Mouse (Mus musculus): ENCODE data around the gene Mpzl2. TPM values are rescaled to one million over a fixed set of nuclear protein-coding genes. Genes with fewer than 3 reads are reported as not detected.

Gene Mpzl2
- 1.1 and 5.5 TPM in 2 replicates for polyA plus RNA-seq (2016; fragmentation: Nextera tagmentation; extraction: Ambion mirVana)

DNA sequence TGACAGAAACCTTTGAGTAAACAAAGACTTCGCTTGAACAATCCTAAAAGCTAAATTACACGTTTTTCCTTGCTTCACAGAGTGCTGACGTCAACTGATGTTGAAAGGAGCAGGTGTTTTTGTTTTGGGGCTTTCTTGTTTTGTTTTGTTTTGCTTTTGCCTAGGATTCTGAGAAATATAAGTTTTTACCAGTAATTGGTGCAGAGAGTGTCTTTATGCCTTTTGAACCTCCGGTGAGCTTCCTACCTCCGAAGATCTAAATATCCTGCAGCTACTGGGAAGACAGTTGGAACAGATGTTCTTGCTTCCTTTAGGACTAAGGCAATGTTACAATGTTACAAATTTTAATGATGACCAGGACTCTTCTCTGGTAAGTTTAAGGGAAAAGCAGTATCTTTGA lies at the start of gene Mpzl2:
Gene Mpzl2, plus strand, starts transcription at position 301 of the 400 bp plus-strand sequence.
- Histone ChIP-seq H3K4me1 (peaks cover 21% of the 10 kb centered on the region), H3K36me3 (no peaks in the 10 kb centered on the region), H3K27me3 (ENCODE audit: insufficient read depth, poor library complexity, severe bottlenecking) (peaks cover 67% of the 10 kb centered on the region), H3K9me3 (no peaks in the 10 kb centered on the region), H3K27ac (no peak within 1 kb of the TSS), H3K4me3 (0 out of 2 replicates have a peak within 1 kb of the TSS, but pooled peaks have one; percentile 3)
- WGBS: 64% methylated on average over 5 of the region's 5 CpGs
- no peak for DNase-seq (ENCODE audit: low spot score)

DNA sequence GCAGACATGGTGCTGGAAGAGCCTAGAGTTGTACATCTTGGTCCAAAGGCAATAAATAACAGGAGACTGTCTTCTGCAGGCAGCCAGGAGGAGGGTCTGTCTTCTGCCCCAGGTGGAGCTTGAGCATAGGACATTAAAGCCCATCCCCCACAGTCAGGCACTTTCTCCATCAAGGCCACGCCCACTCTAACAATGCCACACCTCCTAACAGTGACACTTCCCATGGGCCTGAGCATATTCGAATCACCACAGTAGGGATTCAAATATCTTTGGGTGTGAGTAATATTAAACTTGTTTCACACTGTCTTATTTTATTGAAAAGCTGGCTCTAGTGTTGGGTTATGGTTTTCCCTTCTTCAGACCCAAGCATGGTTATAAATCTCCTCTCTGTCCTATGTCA lies 47.8 kb upstream of the Mpzl2 start:
- peak; percentile 58 for DNase-seq (ENCODE audit: low spot score)
- H3K4me1 ChIP-seq: peaks cover 1% of the 10 kb centered on the region; the same call in 1 of the 2 replicates
- 84% methylated on average over 2 of the region's 2 CpGs for WGBS

DNA sequence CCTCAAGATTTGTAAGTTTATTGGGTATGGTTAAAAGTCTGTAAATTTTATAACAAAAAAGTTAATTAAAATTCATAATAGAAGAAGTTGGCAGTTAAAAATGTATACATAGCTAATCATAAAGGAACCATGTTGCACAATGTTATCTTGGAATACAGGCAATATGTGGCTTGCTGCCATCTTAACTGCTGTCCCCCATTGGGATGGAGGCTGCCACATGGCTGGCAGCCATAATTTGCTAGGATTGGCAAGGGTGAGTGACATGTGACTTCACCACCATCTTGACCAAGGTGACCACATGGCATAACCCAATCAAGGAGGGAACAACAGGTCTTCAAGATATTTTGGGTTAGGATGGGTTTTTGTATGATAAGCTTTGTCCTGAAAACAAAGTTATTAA lies 47.3 kb upstream of the Mpzl2 start:
- peak; percentile 13 for DNase-seq (ENCODE audit: low spot score)
- Histone ChIP-seq H3K27ac (no peak overlapping the region), H3K4me3 (no peak overlapping the region), H3K27me3 (ENCODE audit: insufficient read depth, poor library complexity, severe bottlenecking) (no peaks in the 10 kb centered on the region), H3K36me3 (no peaks in the 10 kb centered on the region), H3K9me3 (no peaks in the 10 kb centered on the region), H3K4me1 (no peaks in the 10 kb centered on the region)

More for the DNA sequence above, 47.8 kb upstream of the Mpzl2 start:
- no peak overlapping the region for H3K27ac ChIP-seq
- no peaks in the 10 kb centered on the region for H3K9me3 ChIP-seq
- H3K27me3 ChIP-seq (ENCODE audit: insufficient read depth, poor library complexity, severe bottlenecking): no peaks in the 10 kb centered on the region
- no peak overlapping the region for H3K4me3 ChIP-seq
- no peaks in the 10 kb centered on the region for H3K36me3 ChIP-seq

DNA sequence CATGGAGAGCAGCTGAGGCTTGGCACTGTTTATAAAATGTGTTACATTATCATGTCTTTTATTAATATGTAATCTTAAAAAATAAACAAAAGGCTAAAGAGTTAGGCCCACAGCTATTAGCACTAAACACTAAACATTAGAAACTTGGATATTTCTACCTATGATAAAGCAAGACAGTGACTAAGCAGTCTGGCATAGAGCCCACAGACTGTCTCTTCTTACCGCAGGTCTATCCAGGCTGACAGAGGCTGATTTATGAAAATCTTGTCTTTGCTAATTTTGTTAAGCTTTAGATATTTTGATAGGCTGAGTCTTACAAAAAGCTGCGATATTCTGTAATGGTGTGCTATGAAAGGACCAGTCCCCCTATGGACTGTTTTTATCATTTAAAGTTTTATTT lies 46.3 kb upstream of the Mpzl2 start:
- Histone ChIP-seq H3K9me3 (no peaks in the 10 kb centered on the region), H3K27ac (no peak overlapping the region), H3K36me3 (no peaks in the 10 kb centered on the region), H3K4me1 (no peaks in the 10 kb centered on the region), H3K4me3 (no peak overlapping the region), H3K27me3 (ENCODE audit: insufficient read depth, poor library complexity, severe bottlenecking) (0 out of 2 replicates have a peak, but pooled peaks cover 4% of the 10 kb centered on the region)
- peak; percentile 10 for DNase-seq (ENCODE audit: low spot score)
- 87% methylated on average over 2 of the region's 2 CpGs for WGBS

DNA sequence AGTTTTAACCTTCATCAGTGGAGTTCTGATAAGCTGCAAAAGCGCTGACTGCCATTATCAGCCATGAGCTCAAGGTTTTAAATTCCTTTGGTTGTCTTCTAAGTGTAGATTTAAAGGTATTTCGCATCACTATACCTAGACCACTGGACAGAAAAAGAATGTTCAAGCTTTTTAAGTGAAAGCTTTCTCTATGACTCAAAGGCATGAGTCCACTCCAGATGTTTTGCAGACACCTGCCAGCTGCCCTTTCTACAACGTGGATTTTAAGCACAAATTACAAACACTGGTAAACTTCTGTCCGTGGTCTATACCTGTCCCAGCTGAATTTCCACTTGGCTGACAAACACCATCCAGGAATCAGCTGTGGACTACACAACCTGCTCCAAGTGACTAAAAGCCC lies 44.6 kb upstream of the Mpzl2 start:
- no peak overlapping the region for H3K4me3 ChIP-seq
- 0 out of 2 replicates have a peak, but pooled peaks cover 4% of the 10 kb centered on the region for H3K27me3 ChIP-seq (ENCODE audit: insufficient read depth, poor library complexity, severe bottlenecking)
- H3K36me3 ChIP-seq: no peaks in the 10 kb centered on the region
- DNase-seq (ENCODE audit: low spot score): peak; percentile 19
- H3K9me3 ChIP-seq: no peaks in the 10 kb centered on the region
- H3K4me1 ChIP-seq: peaks cover 5% of the 10 kb centered on the region; the same call in 1 of the 2 replicates
- WGBS: 65% methylated on average over 4 of the region's 4 CpGs
- no peak overlapping the region for H3K27ac ChIP-seq

DNA sequence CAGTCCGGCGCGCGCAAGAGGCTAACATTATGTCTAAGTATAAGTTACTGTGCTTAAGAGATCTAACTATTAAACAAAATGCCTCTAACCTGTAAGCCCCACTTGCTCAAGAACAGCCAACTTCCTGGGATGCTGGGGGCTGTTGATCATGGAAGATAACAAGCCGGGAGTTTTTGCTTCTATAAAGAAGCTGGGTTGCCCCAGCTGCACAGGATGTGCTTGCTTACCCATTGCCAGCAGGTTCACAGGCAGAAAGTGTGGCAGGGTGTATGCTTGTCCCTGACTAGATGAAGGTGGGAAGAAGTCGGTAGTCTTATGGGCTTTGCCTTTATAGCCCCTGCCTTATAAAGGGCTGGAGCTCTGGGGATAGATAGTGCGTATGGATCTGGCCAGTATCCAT lies 43.0 kb upstream of the Mpzl2 start:
- Histone ChIP-seq H3K4me1 (peaks cover 10% of the 10 kb centered on the region; the same call in 1 of the 2 replicates), H3K9me3 (no peaks in the 10 kb centered on the region), H3K27ac (no peak overlapping the region), H3K4me3 (no peak overlapping the region), H3K27me3 (ENCODE audit: insufficient read depth, poor library complexity, severe bottlenecking) (0 out of 2 replicates have a peak, but pooled peaks cover 4% of the 10 kb centered on the region), H3K36me3 (no peaks in the 10 kb centered on the region)
- WGBS: 93% methylated on average over 7 of the region's 7 CpGs
- DNase-seq (ENCODE audit: low spot score): peak; percentile 55

DNA sequence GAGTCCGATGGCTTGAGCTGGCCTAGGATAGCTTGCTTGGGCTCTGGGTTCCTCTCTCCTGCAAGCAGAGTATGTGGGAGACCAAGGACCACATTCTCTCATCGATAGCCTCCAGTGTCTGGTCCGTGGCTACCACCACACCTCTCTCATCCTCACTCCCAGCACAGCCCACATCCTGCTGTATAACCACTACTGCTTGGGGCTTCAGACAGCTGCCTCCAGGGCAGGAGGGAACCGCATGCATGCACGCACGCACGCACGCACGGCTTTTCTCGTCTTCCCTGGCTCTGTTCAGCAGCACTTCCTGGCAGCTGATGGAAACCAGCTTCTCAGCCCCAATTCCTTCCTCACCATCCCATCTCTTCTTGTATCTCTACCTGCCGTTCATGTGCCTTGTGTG lies 41.5 kb upstream of the Mpzl2 start:
- Histone ChIP-seq H3K36me3 (no peaks in the 10 kb centered on the region), H3K4me1 (peaks cover 10% of the 10 kb centered on the region; the same call in 1 of the 2 replicates), H3K27me3 (ENCODE audit: insufficient read depth, poor library complexity, severe bottlenecking) (0 out of 2 replicates have a peak, but pooled peaks cover 4% of the 10 kb centered on the region), H3K4me3 (no peak overlapping the region), H3K27ac (no peak overlapping the region), H3K9me3 (no peaks in the 10 kb centered on the region)
- 69% methylated on average over 11 of the region's 11 CpGs for WGBS
- DNase-seq (ENCODE audit: low spot score): no peak

DNA sequence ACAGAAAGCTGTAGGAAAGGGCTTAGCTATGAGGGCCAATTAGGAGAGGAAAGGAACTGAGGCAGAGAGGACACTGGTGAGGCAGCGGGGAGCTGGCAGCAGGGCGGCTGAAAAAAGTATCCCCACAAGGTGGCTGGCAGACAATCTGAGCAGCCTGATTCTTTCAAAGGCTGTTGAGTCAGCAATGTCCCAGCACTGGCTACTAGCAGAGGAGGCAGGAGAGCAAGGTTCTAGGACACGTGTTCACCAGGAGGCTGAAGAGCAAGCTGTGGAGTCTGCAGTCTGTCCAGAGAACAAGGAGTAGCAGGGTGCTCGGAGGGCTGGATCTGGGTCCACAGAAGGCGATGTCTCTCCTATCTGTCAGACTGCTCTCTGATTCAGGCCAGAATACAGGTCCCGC lies 40.4 kb upstream of the Mpzl2 start:
- H3K4me1 ChIP-seq: peaks cover 10% of the 10 kb centered on the region; the same call in 1 of the 2 replicates
- H3K4me3 ChIP-seq: no peak overlapping the region
- 0 out of 2 replicates have a peak, but pooled peaks cover 4% of the 10 kb centered on the region for H3K27me3 ChIP-seq (ENCODE audit: insufficient read depth, poor library complexity, severe bottlenecking)
- no peak overlapping the region for H3K27ac ChIP-seq
- 45% methylated on average over 6 of the region's 6 CpGs for WGBS
- H3K9me3 ChIP-seq: no peaks in the 10 kb centered on the region
- no peak for DNase-seq (ENCODE audit: low spot score)
- no peaks in the 10 kb centered on the region for H3K36me3 ChIP-seq

DNA sequence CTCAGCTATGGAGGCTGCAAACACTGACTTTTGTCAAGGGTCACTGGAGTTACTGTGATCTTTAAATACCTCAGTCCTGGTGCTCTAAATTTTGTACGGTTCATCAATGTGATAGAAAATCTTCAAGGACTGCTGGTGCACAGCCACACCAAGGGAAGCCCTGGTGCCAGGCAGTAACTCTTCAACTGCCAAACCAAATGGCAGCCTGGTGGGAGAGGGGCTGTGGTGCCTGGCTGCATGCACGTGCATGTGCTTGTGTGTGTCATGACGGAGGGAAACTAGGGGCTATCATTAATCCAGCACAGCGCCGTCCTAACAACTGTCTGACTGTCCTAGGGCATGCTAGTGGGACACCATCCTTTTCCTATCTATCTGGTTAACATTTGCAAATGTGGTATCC lies 39.8 kb upstream of the Mpzl2 start:
- H3K36me3 ChIP-seq: no peaks in the 10 kb centered on the region
- DNase-seq (ENCODE audit: low spot score): no peak
- 0 out of 2 replicates have a peak, but pooled peaks cover 4% of the 10 kb centered on the region for H3K27me3 ChIP-seq (ENCODE audit: insufficient read depth, poor library complexity, severe bottlenecking)
- no peak overlapping the region for H3K4me3 ChIP-seq
- no peak overlapping the region for H3K27ac ChIP-seq
- WGBS: 74% methylated on average over 5 of the region's 5 CpGs
- peaks cover 10% of the 10 kb centered on the region; the same call in 1 of the 2 replicates for H3K4me1 ChIP-seq
- H3K9me3 ChIP-seq: no peaks in the 10 kb centered on the region

DNA sequence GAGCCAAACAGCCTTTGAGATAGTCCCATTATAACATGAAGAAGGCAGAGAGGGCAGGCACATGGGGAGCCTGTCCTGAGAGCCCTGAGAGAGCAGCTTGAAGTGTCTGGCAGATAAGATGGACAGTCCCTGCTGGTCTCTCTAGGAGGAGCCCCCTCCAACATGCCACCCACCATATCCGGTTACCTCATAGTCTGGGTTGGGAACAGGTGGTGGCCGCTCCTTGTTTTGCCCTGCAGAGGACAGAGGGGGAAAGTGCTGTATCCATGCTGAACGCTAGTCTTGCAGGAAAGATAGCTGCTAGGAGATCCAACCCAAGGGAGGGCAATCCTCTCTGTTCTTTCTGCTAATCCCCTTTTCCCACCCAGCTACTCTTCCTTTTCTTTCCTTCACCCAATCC lies 39.4 kb upstream of the Mpzl2 start:
- DNase-seq (ENCODE audit: low spot score): no peak
- Histone ChIP-seq H3K4me3 (no peak overlapping the region), H3K27ac (no peak overlapping the region), H3K36me3 (no peaks in the 10 kb centered on the region), H3K4me1 (peaks cover 10% of the 10 kb centered on the region; the same call in 1 of the 2 replicates), H3K27me3 (ENCODE audit: insufficient read depth, poor library complexity, severe bottlenecking) (0 out of 2 replicates have a peak, but pooled peaks cover 4% of the 10 kb centered on the region), H3K9me3 (no peaks in the 10 kb centered on the region)
- 44% methylated on average over 3 of the region's 3 CpGs for WGBS

DNA sequence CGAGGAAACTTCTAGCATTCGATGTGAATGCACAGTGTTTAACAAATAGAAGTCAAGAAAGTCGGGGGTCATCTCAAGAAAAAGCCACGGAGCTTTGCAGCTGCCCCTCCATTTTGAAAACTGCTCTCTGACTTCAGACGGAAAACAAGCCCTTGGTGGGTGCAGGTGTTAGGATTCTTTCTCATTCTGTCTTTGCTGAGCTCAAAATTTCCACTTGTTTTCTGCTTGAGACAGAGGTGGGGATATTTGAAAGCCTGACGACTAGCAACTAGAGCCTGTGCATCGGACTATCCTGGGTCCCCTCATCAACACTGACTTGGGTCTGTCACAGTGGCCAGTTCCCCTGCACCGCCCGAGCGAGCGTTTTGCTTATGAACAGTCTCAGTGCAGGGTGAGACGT lies 32.2 kb upstream of the Mpzl2 start:
- Histone ChIP-seq H3K4me1 (no peaks in the 10 kb centered on the region), H3K27ac (no peak overlapping the region), H3K9me3 (no peaks in the 10 kb centered on the region), H3K27me3 (ENCODE audit: insufficient read depth, poor library complexity, severe bottlenecking) (peaks cover 16% of the 10 kb centered on the region; the same call in 1 of the 2 replicates), H3K36me3 (no peaks in the 10 kb centered on the region), H3K4me3 (no peak overlapping the region)
- WGBS: 65% methylated on average over 12 of the region's 12 CpGs
- no peak for DNase-seq (ENCODE audit: low spot score)

DNA sequence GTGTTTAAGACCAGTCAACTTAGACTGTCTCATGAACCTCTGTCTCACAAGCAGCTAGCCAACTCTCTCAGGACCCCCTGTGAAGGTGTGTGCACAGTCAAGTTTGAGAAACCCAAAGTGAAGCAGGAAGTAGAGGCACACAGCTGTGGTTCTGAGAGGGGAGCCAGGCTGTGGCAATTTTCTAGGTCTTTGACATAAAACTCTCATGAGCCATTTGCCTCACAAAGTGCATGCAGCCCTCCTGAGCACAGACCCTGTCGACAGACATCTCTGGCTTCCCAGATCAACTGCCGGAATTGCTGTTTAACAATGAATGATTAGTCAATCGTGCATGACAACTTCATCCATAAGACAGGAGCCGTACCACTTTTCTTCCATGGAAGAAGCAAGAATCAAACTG lies 31.3 kb upstream of the Mpzl2 start:
- H3K9me3 ChIP-seq: no peaks in the 10 kb centered on the region
- H3K27ac ChIP-seq: no peak overlapping the region
- H3K36me3 ChIP-seq: no peaks in the 10 kb centered on the region
- H3K27me3 ChIP-seq (ENCODE audit: insufficient read depth, poor library complexity, severe bottlenecking): peaks cover 16% of the 10 kb centered on the region; the same call in 1 of the 2 replicates
- no peak for DNase-seq (ENCODE audit: low spot score)
- no peaks in the 10 kb centered on the region for H3K4me1 ChIP-seq
- no peak overlapping the region for H3K4me3 ChIP-seq
- WGBS: 82% methylated on average over 4 of the region's 4 CpGs

DNA sequence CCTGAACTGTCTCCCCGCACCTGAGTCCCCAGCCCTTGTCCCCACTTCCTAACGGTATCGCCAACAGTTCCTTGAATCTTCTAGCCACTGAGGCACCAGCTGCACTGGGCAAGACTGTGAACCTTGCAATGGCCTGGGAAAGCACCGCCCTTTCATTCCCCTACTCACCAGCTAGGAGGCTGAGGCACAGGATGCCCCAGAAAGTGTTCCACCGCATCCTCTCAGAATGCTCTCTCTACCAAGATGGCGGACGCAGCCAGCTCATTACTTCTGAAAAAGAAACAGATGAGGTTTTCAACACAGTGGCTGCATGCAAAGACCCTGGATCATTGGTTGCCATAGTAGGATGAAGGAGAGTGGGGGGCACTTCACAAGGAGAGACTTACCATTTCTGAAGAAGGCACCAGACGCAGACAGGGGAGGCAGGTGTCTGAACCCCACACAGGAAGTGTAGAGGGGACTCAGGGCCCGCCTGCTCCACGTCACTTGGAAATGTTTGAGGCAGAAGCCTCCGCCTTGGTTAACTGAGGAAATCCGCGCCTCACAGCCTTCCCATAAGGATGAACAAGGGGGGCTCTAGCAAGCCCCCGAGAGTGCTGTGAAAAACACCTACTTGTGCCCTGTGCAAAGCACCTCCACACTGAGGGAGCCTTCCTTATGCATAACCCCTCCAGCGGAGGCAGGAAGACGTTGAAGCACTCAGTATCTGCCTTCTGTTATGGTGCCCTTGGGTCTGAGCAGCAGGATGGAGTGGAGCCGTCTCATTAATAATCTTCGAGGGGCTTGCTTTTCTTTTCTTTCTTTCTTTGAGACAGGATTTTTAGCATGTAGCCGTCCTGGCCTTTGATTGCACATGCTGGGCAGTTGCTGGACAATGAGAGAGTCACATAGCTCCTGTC lies 30.2 kb upstream of the Mpzl2 start, which contains the start of gene Cd3e:
Gene Cd3e, minus strand, starts transcription at position 448 of the 899 bp plus-strand sequence.
- 83% methylated on average over 19 of the region's 19 CpGs for WGBS
- DNase-seq (ENCODE audit: low spot score): no peak
- H3K4me3 ChIP-seq: no peak within 1 kb of the TSS

More for the DNA sequence above, 30.2 kb upstream of the Mpzl2 start, which contains the start of gene Cd3e:
- no peaks in the 10 kb centered on the region for H3K36me3 ChIP-seq
- peaks cover 16% of the 10 kb centered on the region; the same call in 1 of the 2 replicates for H3K27me3 ChIP-seq (ENCODE audit: insufficient read depth, poor library complexity, severe bottlenecking)
- no peaks in the 10 kb centered on the region for H3K9me3 ChIP-seq
- no peak within 1 kb of the TSS for H3K27ac ChIP-seq
- no peaks in the 10 kb centered on the region for H3K4me1 ChIP-seq

Measured in heart, embryonic 10.5 days (tissue).